Mouse (Mus musculus): ENCODE measurements around the gene Snorc. TPM values are rescaled to one million over a fixed set of nuclear protein-coding genes. Genes with fewer than 3 reads are reported as not detected.

Snorc gene
- polyA plus RNA-seq, 1 experiment from 2014 or later = not detected

GRCm38 (mm10) chr1:87475076-87475895, 5.2 kb downstream of the Snorc start:
- 5% methylated on average over 42 of the region's 42 CpGs for WGBS

GRCm38 (mm10) chr1:87482546-87482945, 12.5 kb downstream of the Snorc start:
- Histone ChIP-seq H3K27me3 (replicated peaks) (no peaks in the 10 kb centered on the region), H3K27ac (no peak overlapping the region), H3K36me3 (no peaks in the 10 kb centered on the region), H3K4me3 (replicated peaks) (no peak overlapping the region), H3K4me1 (replicated peaks) (no peaks in the 10 kb centered on the region), H3K4me2 (replicated peaks) (no peak overlapping the region), H3K9ac (no peak overlapping the region), H3K9me3 (no peaks in the 10 kb centered on the region)
- no peak for ATAC-seq
- 89% methylated on average over 4 of the region's 4 CpGs for WGBS

More at GRCm38 (mm10) chr1:87475076-87475895, 5.2 kb downstream of the Snorc start:
- peaks cover 21% of the 10 kb centered on the region for H3K27me3 ChIP-seq (replicated peaks)
- peaks cover 5% of the 10 kb centered on the region; the same call in 1 of the 2 replicates for H3K4me1 ChIP-seq (replicated peaks)
- no peak overlapping the region for H3K27ac ChIP-seq
- peak overlapping the region; percentile 55 for H3K4me2 ChIP-seq (replicated peaks)
- no peaks in the 10 kb centered on the region for H3K9me3 ChIP-seq
- no peak overlapping the region for H3K9ac ChIP-seq
- no peaks in the 10 kb centered on the region for H3K36me3 ChIP-seq
- peak overlapping the region; percentile 25 for H3K4me3 ChIP-seq (replicated peaks)
- peak; percentile 30 for ATAC-seq

- Histone ChIP-seq H3K27ac (no peak overlapping the region), H3K4me1 (replicated peaks) (no peaks in the 10 kb centered on the region), H3K4me3 (replicated peaks) (no peak overlapping the region), H3K9me3 (no peaks in the 10 kb centered on the region), H3K4me2 (replicated peaks) (no peak overlapping the region), H3K9ac (no peak overlapping the region), H3K36me3 (no peaks in the 10 kb centered on the region), H3K27me3 (replicated peaks) (no peaks in the 10 kb centered on the region)
- 54% methylated on average over 6 of the region's 6 CpGs for WGBS
- no peak for ATAC-seq
Measured at GRCm38 (mm10) chr1:87486386-87486785, 16.3 kb downstream of the Snorc start.

GRCm38 (mm10) chr1:87492285-87492684, 22.2 kb downstream of the Snorc start:
- Histone ChIP-seq H3K9me3 (no peaks in the 10 kb centered on the region), H3K36me3 (no peaks in the 10 kb centered on the region), H3K9ac (no peak overlapping the region), H3K27ac (no peak overlapping the region), H3K4me3 (replicated peaks) (no peak overlapping the region), H3K4me2 (replicated peaks) (no peak overlapping the region), H3K27me3 (replicated peaks) (no peaks in the 10 kb centered on the region), H3K4me1 (replicated peaks) (no peaks in the 10 kb centered on the region)
- ATAC-seq = no peak
- 75% methylated on average over 3 of the region's 3 CpGs for WGBS

- no peak overlapping the region for H3K27ac ChIP-seq
- H3K4me1 ChIP-seq (replicated peaks) = no peaks in the 10 kb centered on the region
- H3K9me3 ChIP-seq = no peaks in the 10 kb centered on the region
- H3K9ac ChIP-seq = no peak overlapping the region
- no peaks in the 10 kb centered on the region for H3K36me3 ChIP-seq
- ATAC-seq = no peak
- H3K4me2 ChIP-seq (replicated peaks) = no peak overlapping the region
- no peaks in the 10 kb centered on the region for H3K27me3 ChIP-seq (replicated peaks)
- no peak overlapping the region for H3K4me3 ChIP-seq (replicated peaks)
- 79% methylated on average over 4 of the region's 4 CpGs for WGBS
Measured at GRCm38 (mm10) chr1:87493542-87493941, 23.5 kb downstream of the Snorc start.

- 84% methylated on average over 4 of the region's 4 CpGs for WGBS
- H3K4me2 ChIP-seq (replicated peaks) = no peak overlapping the region
- no peak overlapping the region for H3K27ac ChIP-seq
- no peak overlapping the region for H3K4me3 ChIP-seq (replicated peaks)
- H3K4me1 ChIP-seq (replicated peaks) = peaks cover 14% of the 10 kb centered on the region
- no peaks in the 10 kb centered on the region for H3K9me3 ChIP-seq
- no peaks in the 10 kb centered on the region for H3K36me3 ChIP-seq
- H3K27me3 ChIP-seq (replicated peaks) = peaks cover 21% of the 10 kb centered on the region
- H3K9ac ChIP-seq = no peak overlapping the region
- no peak for ATAC-seq
Measured at GRCm38 (mm10) chr1:87505524-87505923, 35.5 kb downstream of the Snorc start.

GRCm38 (mm10) chr1:87507857-87508256, 37.8 kb downstream of the Snorc start:
- Histone ChIP-seq H3K36me3 (no peaks in the 10 kb centered on the region), H3K9ac (no peak overlapping the region), H3K27ac (no peak overlapping the region), H3K4me2 (replicated peaks) (no peak overlapping the region), H3K4me3 (replicated peaks) (no peak overlapping the region), H3K4me1 (replicated peaks) (peaks cover 14% of the 10 kb centered on the region), H3K27me3 (replicated peaks) (peaks cover 28% of the 10 kb centered on the region), H3K9me3 (no peaks in the 10 kb centered on the region)
- 65% methylated on average over 6 of the region's 6 CpGs for WGBS
- ATAC-seq = no peak

GRCm38 (mm10) chr1:87508591-87509560, 38.8 kb downstream of the Snorc start:
- ATAC-seq = peak; percentile 14; the same call in 1 of the 2 replicates
- Histone ChIP-seq H3K4me1 (replicated peaks) (peaks cover 14% of the 10 kb centered on the region), H3K9ac (peak overlapping the region; percentile 68; the same call in 1 of the 2 replicates), H3K4me2 (replicated peaks) (peak overlapping the region; percentile 100), H3K4me3 (replicated peaks) (peak overlapping the region; percentile 69), H3K27me3 (replicated peaks) (peaks cover 28% of the 10 kb centered on the region), H3K36me3 (no peaks in the 10 kb centered on the region), H3K9me3 (no peaks in the 10 kb centered on the region), H3K27ac (no peak overlapping the region)
- 19% methylated on average over 26 of the region's 26 CpGs for WGBS

- Histone ChIP-seq H3K27ac (no peak within 1 kb of the TSS), H3K36me3 (no peaks in the 10 kb centered on the region), H3K4me3 (replicated peaks) (peak within 1 kb of the TSS; percentile 69), H3K9ac (peak within 1 kb of the TSS; percentile 68), H3K4me1 (replicated peaks) (peaks cover 14% of the 10 kb centered on the region), H3K4me2 (replicated peaks) (peak within 1 kb of the TSS; percentile 100), H3K27me3 (replicated peaks) (peaks cover 28% of the 10 kb centered on the region), H3K9me3 (no peaks in the 10 kb centered on the region)
- 2% methylated on average over 56 of the region's 56 CpGs for WGBS
- ATAC-seq = peak; percentile 70
Measured at GRCm38 (mm10) chr1:87509561-87510165, 39.6 kb downstream of the Snorc start, which contains the start of gene Neu2. TSS of gene Neu2 (plus strand) at chr1:87509889.

- peaks cover 28% of the 10 kb centered on the region for H3K27me3 ChIP-seq (replicated peaks)
- no peaks in the 10 kb centered on the region for H3K9me3 ChIP-seq
- H3K36me3 ChIP-seq = no peaks in the 10 kb centered on the region
- peak; percentile 89 for ATAC-seq
- peak overlapping the region; percentile 69 for H3K4me3 ChIP-seq (replicated peaks)
- H3K27ac ChIP-seq = no peak overlapping the region
- H3K4me1 ChIP-seq (replicated peaks) = peaks cover 14% of the 10 kb centered on the region
- H3K4me2 ChIP-seq (replicated peaks) = peak overlapping the region; percentile 100
- peak overlapping the region; percentile 68 for H3K9ac ChIP-seq
- WGBS = under 1% methylated on average over 55 of the region's 61 CpGs
Measured at GRCm38 (mm10) chr1:87510166-87510691, 40.2 kb downstream of the Snorc start.

GRCm38 (mm10) chr1:87510845-87511244, 40.8 kb downstream of the Snorc start:
- Histone ChIP-seq H3K9me3 (no peaks in the 10 kb centered on the region), H3K4me1 (replicated peaks) (peaks cover 14% of the 10 kb centered on the region), H3K4me2 (replicated peaks) (peak overlapping the region; percentile 100; the same call in 1 of the 2 replicates), H3K27ac (no peak overlapping the region), H3K9ac (no peak overlapping the region), H3K27me3 (replicated peaks) (peaks cover 28% of the 10 kb centered on the region), H3K4me3 (replicated peaks) (peak overlapping the region; percentile 69; the same call in 1 of the 2 replicates), H3K36me3 (no peaks in the 10 kb centered on the region)
- WGBS = 8% methylated on average over 5 of the region's 5 CpGs
- ATAC-seq = no peak

Data from intestine, embryonic 15.5 days (tissue).